In the genomic region with DNA sequence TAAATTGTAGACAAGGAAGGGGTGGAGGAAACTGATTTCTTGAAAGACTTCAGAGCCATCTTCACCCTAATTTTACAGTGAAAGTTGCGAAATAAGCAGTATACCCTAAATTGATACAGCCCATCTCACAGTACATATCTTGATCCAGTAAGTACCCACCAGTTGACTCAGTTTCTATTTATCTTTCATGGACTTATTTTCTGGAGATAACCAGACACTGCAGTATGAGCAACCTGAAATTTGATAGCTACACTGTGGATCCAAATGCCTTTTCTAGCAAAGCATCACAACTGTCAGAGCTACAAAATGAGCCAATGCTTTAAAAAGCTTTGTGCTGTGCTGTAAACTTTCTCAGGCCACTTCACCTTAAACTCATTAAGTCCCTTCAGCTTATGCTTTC, we compare ENCODE assay signal across 35 mouse cellular contexts.
"Had no signal": no experiment of that assay in that cellular context is flagged by ENCODE, and none has a peak within 500 bp of the region (broad histone marks: within the 10 kb centered on the region; RNA-seq: fewer than 3 reads in every experiment).

No protein-coding gene starts in this region.

- H3K4me1 ChIP-seq: hindbrain, embryonic 15.5 days had no signal

- H3K9me3 ChIP-seq: heart, embryonic 13.5 days; heart, embryonic 15.5 days; hindbrain, embryonic 12.5 days; hindbrain, embryonic 13.5 days; hindbrain, embryonic 15.5 days; intestine, embryonic 15.5 days; kidney, embryonic 15.5 days had no signal

- H3K4me2 ChIP-seq: heart, embryonic 11.5 days; heart, embryonic 12.5 days; heart, embryonic 13.5 days; heart, embryonic 15.5 days; hindbrain, embryonic 12.5 days; hindbrain, embryonic 13.5 days; hindbrain, embryonic 14.5 days; hindbrain, embryonic 15.5 days; intestine, embryonic 15.5 days; kidney, embryonic 15.5 days had no signal

- H3K9ac ChIP-seq: heart, embryonic 12.5 days; heart, embryonic 13.5 days; heart, embryonic 15.5 days; hindbrain, embryonic 12.5 days; hindbrain, embryonic 13.5 days; hindbrain, embryonic 14.5 days; hindbrain, embryonic 15.5 days; intestine, embryonic 15.5 days; kidney, embryonic 15.5 days had no signal

- H3K27me3 ChIP-seq: heart, embryonic 12.5 days; heart, embryonic 13.5 days; heart, embryonic 15.5 days; hindbrain, embryonic 12.5 days; hindbrain, embryonic 13.5 days; hindbrain, embryonic 15.5 days; intestine, embryonic 15.5 days; kidney, embryonic 15.5 days had no signal

- H3K4me3 ChIP-seq: heart, embryonic 12.5 days; heart, embryonic 13.5 days; heart, embryonic 15.5 days; hindbrain, embryonic 10.5 days; hindbrain, embryonic 12.5 days; hindbrain, embryonic 13.5 days; hindbrain, embryonic 15.5 days; intestine, embryonic 15.5 days; kidney, embryonic 15.5 days; layer of hippocampus, adult 2 months; left cerebral cortex, adult 2 months had no signal

- H3K27ac ChIP-seq: heart, embryonic 13.5 days; heart, embryonic 15.5 days; hindbrain, embryonic 12.5 days; hindbrain, embryonic 13.5 days; hindbrain, embryonic 14.5 days; hindbrain, embryonic 15.5 days; hindbrain, postnatal 0 days; intestine, embryonic 15.5 days; kidney, embryonic 15.5 days; kidney, postnatal 0 days; layer of hippocampus, adult 2 months; left cerebral cortex, adult 2 months had no signal

- ATAC-seq: hindbrain, embryonic 16.5 days; hindbrain, postnatal 0 days; inflammation-experienced regulatory T-cells, adult 6 months; intestine, embryonic 15.5 days; intestine, embryonic 16.5 days; intestine, postnatal 0 days had no signal

- DNase-seq: heart, postnatal 10 days; heart, postnatal 14 days; heart, postnatal 36 days; heart, postnatal 4 days; kidney, adult 11 months; kidney, adult 18-20 months; kidney, adult 2 months; kidney, adult 8-10 months; kidney, adult 9 months; kidney, postnatal 10 days; kidney, postnatal 14 days; kidney, postnatal 25 days; kidney, postnatal 36 days; kidney, postnatal 4 days; layer of hippocampus, adult 9-11 months; layer of hippocampus, postnatal 36 days had no signal

- H3K36me3 ChIP-seq: heart, embryonic 12.5 days; heart, embryonic 13.5 days; heart, embryonic 15.5 days; hindbrain, embryonic 10.5 days; hindbrain, embryonic 12.5 days; hindbrain, embryonic 13.5 days; hindbrain, embryonic 15.5 days; intestine, embryonic 15.5 days; kidney, embryonic 15.5 days had no signal
